Mouse (Mus musculus) E14TG2a.4 (cell line): ENCODE measurements around the gene Syndig1.

Experiments used
- CTCF ChIP-seq: conservative IDR thresholded peaks from 2 replicates; pipeline ENCODE4 v1.5.1; 2014; ENCODE audit warnings: low read length
- NANOG ChIP-seq: IDR thresholded peaks from 2 replicates; pipeline ENCODE4 v1.6.1; 2014; ENCODE audit warnings: borderline replicate concordance, low read length, mixed read lengths
- POU5F1 ChIP-seq: IDR thresholded peaks from 2 replicates; pipeline ENCODE4 v1.6.1; 2014; ENCODE audit warnings: low read length, borderline replicate concordance

DNA sequence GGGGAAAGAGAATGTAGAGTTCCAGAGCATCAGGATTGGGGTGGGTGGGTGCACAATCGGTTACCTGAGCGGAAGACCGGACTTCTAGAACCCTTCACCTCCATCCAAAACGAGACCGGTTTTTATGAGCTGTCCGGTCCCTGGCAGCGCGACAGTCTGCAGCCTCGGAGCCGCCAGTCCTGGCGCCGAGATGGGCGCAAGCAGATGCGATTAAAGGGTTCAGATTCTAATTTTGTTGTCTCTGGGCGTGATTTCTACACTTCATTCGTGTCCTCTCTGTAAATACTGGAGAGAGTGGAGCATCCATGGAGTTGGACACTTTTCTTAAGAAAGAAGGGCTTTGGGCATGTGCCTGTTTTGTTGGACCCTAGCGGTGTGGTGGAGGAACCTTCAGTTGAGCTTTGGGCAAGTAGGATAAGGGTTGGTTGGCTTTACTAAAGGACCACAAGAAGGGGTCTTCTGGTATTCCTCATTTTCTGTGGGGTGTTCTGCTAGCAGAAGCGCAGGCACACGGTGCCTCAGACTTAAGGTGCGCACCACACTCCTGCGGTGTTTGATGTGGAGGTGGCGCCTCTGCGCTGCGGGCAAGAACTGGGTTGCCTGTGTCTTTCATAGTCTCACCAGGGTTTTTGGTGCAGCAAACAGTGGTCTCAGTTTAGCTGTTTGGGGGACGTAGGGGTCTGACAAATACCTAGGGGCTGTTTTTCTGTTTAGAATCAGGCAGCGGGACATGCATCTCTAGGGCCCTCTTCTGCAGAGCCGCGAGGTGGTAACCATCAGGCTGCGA lies 2.6 kb downstream of the Syndig1 start:
- no peak for TF ChIP-seq CTCF
- TF ChIP-seq NANOG: no peak
- TF ChIP-seq POU5F1: no peak
